Mouse (Mus musculus) midbrain, embryonic 10.5 days (tissue): Measurements from ENCODE around the gene Rtl6. TPM values are rescaled to one million over a fixed set of nuclear protein-coding genes. Genes with fewer than 3 reads are reported as not detected.

Experiments
- DNase-seq: peaks from one replicate; pipeline ENCODE4 v3.0.0-alpha.2; 2017; ENCODE audit warnings: low spot score
- H3K27ac ChIP-seq: fragments of 300-500 bp; sonication (generic); replicated peaks from 2 replicates; pipeline ENCODE4 v1.5.1; 2016; ENCODE audit warnings: mild to moderate bottlenecking
- H3K27me3 ChIP-seq: fragments of 300-500 bp; sonication (generic); 2 replicates; pipeline ENCODE4 v1.6.1; 2016; ENCODE audit warnings: low read depth, mild to moderate bottlenecking; ENCODE audit not compliant: poor library complexity, severe bottlenecking
- H3K36me3 ChIP-seq: fragments of 300-500 bp; sonication (generic); 2 replicates; pipeline ENCODE4 v1.6.1; 2016; ENCODE audit warnings: mild to moderate bottlenecking, moderate library complexity
- H3K4me1 ChIP-seq: fragments of 300-500 bp; sonication (generic); 2 replicates; pipeline ENCODE4 v1.6.1; 2016
- H3K4me3 ChIP-seq: fragments of 300-500 bp; sonication (generic); 2 replicates; pipeline ENCODE4 v1.5.1; 2016; ENCODE audit warnings: mild to moderate bottlenecking, moderate library complexity
- H3K9me3 ChIP-seq: fragments of 300-500 bp; sonication (generic); replicated peaks from 2 replicates; pipeline ENCODE4 v1.6.1; 2016; ENCODE audit warnings: mild to moderate bottlenecking
- WGBS: fragments of 180-500 bp; shearing (Covaris S2); methylation state at CpG from one replicate; pipeline ENCODE4 v1.1.7; 2016; 5-methylcytosine and 5-hydroxymethylcytosine counted together
- polyA plus RNA-seq: library from polyadenylated mRNA; unstranded; fragments of >200 nt; fragmentation: Nextera tagmentation; extraction: Ambion mirVana; gene quantifications from 2 replicates; pipeline ENCODE4 v1.2.1, GENCODE M21; 2016

Rtl6 gene
- polyA plus RNA-seq, 1 experiment from 2014 or later, result 27.4 TPM

DNA sequence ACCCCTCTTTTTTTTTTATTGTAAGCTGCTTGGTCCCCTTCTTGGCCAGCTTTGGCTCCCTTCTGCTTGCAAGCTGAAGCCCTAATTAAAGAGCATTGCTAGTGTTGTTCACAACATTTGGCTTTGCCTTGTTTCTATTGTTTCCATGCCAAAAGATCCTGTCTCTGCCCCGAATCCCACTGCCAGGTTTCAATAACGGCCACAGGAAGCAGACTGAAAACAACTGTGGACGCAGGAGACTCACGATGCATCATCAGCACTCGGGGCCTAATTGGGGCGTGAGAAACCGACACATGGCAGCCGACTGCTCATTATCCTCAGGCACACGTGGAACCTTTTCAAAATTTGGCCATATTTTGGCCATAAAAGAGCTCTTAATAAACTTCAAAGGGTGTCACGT is 26.1 kb downstream of the Rtl6 start:
- WGBS, result 75% methylated on average over 10 of the region's 10 CpGs

DNA sequence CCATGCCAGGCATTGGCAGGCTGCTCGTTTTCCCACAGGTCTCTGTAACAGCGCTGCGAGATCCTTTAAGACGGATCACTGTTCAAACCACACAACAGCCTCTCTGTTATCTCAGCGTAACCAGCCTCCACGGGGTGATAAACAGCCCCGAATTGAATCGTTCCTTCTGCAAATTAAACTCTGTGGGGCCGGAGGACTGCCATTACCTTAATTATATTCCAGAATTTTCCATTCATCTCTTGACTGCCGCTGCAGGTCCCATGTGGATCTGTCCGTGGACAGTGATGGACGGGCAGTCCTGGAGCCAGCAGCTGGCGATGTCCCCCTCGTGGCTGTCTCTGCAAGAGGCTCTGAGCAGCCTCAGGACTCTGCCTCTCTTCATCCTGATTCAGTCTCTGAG is 30.7 kb downstream of the Rtl6 start:
- Histone ChIP-seq H3K27me3 (peaks cover 23% of the 10 kb centered on the region), H3K9me3 (no peaks in the 10 kb centered on the region), H3K36me3 (no peaks in the 10 kb centered on the region), H3K4me1 (peaks cover 32% of the 10 kb centered on the region), H3K27ac (no peak overlapping the region), H3K4me3 (no peak overlapping the region)
- no peak for DNase-seq
- 84% methylated on average over 14 of the region's 14 CpGs for WGBS

More for the DNA sequence above, 26.1 kb downstream of the Rtl6 start:
- Histone ChIP-seq H3K4me1 (peaks cover 27% of the 10 kb centered on the region), H3K27me3 (peaks cover 7% of the 10 kb centered on the region), H3K36me3 (no peaks in the 10 kb centered on the region), H3K9me3 (peaks cover 16% of the 10 kb centered on the region; the same call in 1 of the 2 replicates), H3K27ac (no peak overlapping the region), H3K4me3 (no peak overlapping the region)
- DNase-seq, result no peak

DNA sequence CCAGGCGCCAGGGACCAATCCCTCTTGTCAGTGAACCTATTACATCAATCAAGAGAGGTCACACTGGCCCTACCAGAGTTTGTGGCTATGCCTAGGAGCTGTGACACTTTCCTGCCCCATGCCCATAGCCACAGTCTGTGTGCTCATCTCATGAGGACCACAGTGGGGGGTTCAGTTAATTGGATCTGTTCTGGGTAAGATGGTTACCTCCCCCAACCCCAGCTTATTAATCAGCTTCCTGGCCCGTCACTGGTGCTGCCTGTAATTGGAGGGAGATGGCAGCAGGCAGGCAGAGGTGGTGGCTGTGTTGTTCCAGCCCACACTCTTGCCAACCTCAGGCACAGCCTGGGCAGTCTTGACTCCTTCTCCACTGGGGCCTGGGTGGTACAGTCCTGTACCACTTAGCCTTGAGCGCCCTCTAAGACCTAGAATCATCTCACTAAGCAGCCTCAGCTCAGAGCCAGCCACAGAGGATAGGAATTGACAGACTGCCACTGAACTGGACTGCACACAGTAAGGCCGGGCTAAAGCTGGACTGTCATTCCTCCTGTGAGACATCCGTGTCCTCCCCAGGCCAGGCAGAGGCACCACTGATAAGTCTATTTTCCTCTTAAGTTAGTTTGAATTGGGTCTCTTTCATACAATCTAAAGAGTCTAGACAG is 32.3 kb downstream of the Rtl6 start:
- Histone ChIP-seq H3K36me3 (no peaks in the 10 kb centered on the region), H3K27ac (peak overlapping the region; percentile 46; the same call in 1 of the 2 replicates), H3K4me3 (no peak overlapping the region), H3K9me3 (no peaks in the 10 kb centered on the region), H3K27me3 (peaks cover 23% of the 10 kb centered on the region), H3K4me1 (peaks cover 37% of the 10 kb centered on the region)
- no peak for DNase-seq
- 64% methylated on average over 5 of the region's 5 CpGs for WGBS

- Histone ChIP-seq H3K27ac (no peak overlapping the region), H3K9me3 (no peaks in the 10 kb centered on the region), H3K4me3 (no peak overlapping the region), H3K36me3 (no peaks in the 10 kb centered on the region), H3K4me1 (peaks cover 29% of the 10 kb centered on the region), H3K27me3 (peaks cover 20% of the 10 kb centered on the region)
- 92% methylated on average over 8 of the region's 8 CpGs for WGBS
- DNase-seq, result no peak
Measured at GRCm38 (mm10) chr15:84522953-84523689, 34.5 kb downstream of the Rtl6 start.

DNA sequence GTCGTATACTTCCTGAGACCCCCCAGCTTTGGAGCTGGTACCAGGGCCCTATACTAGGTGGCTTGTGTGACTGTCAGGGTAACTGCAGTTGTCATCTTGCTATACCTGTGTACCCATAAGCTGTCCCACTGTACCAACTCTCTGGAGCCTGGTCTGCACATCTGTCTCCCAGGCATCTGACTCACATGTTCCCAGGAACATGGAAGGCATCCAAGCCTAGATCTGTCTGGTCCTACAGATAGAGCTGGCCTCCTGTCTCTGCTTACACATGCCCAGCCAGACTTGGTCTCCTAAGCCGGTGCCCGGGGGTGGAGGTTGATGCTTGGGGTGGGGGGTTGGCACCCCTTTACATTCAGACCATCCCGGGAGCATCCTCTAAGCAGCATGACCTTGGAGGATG is 36.1 kb downstream of the Rtl6 start:
- H3K27ac ChIP-seq, result no peak overlapping the region
- no peaks in the 10 kb centered on the region for H3K36me3 ChIP-seq
- WGBS, result 82% methylated on average over 4 of the region's 4 CpGs
- H3K4me3 ChIP-seq, result no peak overlapping the region
- H3K4me1 ChIP-seq, result peaks cover 28% of the 10 kb centered on the region
- no peak for DNase-seq
- H3K9me3 ChIP-seq, result no peaks in the 10 kb centered on the region
- H3K27me3 ChIP-seq, result peaks cover 22% of the 10 kb centered on the region

GRCm38 (mm10) chr15:84518540-84518939 is 39.1 kb downstream of the Rtl6 start:
- Histone ChIP-seq H3K27ac (peak overlapping the region; percentile 4; the same call in 1 of the 2 replicates), H3K9me3 (no peaks in the 10 kb centered on the region), H3K27me3 (peaks cover 24% of the 10 kb centered on the region), H3K4me1 (peaks cover 19% of the 10 kb centered on the region), H3K36me3 (no peaks in the 10 kb centered on the region), H3K4me3 (no peak overlapping the region)
- no peak for DNase-seq
- 72% methylated on average over 8 of the region's 8 CpGs for WGBS

DNA sequence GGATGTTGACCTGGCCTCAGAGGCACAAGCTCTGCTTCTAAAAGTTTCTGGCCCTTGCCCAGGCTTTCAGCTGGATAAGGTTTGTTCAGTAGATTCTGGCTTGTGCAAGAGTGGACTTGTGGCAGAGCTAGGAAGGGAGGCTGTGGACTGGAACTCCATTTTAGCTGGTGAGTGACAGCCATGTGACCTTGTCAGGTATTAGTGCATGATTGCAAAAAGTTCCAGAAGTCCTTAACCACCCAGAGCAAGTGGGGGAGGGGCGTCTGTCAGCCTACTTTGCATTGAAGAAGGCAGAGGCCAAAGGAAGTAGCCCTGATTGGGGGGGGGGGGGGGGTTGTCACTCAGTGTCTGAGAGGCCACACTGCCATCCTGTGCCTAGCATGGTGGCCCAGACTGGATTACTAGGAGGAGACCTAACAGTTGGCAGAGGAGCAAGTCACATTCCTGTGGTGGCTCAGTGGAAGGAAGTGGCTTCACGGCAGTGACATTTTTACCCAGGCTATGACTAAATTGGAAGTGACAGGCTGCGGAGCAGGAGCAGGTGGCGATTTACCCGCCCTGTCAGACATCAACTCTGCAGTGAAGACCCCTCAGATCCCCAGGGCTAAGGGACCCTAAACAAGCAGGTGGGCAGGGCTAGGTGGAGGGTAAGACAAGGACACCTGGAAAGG is 44.9 kb downstream of the Rtl6 start:
- no peaks in the 10 kb centered on the region for H3K36me3 ChIP-seq

DNA sequence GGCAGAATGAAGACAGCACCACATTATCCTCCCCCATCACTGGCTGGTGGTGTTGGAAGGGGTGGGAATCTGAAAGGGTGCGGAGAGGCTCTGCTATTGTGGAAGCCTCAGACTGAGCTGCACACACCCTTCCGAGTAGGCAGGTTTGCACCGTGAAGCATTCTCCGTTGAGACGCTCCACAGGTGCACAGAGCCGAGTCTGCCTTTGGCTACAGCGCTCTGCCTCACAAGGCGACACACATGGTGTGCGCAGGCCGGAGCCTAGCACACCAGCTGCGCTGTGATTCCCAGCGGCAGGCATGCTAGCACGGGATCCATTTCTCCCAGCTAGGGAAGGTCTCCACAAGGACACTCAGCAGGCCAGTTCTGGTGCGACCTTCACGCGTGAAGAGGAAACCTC is 47.6 kb downstream of the Rtl6 start:
- DNase-seq, result no peak
- Histone ChIP-seq H3K9me3 (peaks cover 6% of the 10 kb centered on the region; the same call in 1 of the 2 replicates), H3K4me3 (no peak overlapping the region), H3K27ac (peak overlapping the region; percentile 33; the same call in 1 of the 2 replicates), H3K4me1 (peaks cover 62% of the 10 kb centered on the region), H3K36me3 (no peaks in the 10 kb centered on the region), H3K27me3 (peaks cover 18% of the 10 kb centered on the region)
- WGBS, result 71% methylated on average over 16 of the region's 16 CpGs

More for the DNA sequence above, 44.9 kb downstream of the Rtl6 start:
- H3K9me3 ChIP-seq, result peaks cover 6% of the 10 kb centered on the region; the same call in 1 of the 2 replicates
- H3K27ac ChIP-seq, result peak overlapping the region; percentile 38; the same call in 1 of the 2 replicates
- H3K27me3 ChIP-seq, result peaks cover 31% of the 10 kb centered on the region
- no peak for DNase-seq
- H3K4me1 ChIP-seq, result peaks cover 55% of the 10 kb centered on the region
- no peak overlapping the region for H3K4me3 ChIP-seq
- 52% methylated on average over 5 of the region's 5 CpGs for WGBS

DNA sequence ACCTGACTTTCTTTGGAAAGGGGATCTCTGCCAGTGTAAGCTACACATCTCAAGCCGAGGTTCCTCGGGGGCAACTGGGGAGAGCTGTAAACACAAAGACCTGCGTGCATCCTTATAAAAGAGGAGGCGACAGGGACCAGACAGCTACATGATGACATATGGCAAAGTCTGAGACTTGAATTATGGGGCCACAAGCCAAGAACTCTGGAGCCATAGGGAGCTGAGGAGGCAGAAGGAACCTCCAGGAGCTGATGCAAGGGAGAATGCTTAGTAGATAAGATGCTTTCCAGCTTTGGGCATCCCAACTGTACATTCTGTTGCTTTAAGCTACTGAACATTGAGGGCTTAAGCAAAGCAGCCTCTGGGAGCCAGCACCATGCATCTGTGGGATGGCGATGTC is 48.5 kb downstream of the Rtl6 start:
- Histone ChIP-seq H3K27ac (0 out of 2 replicates have a peak overlapping the region, but pooled peaks have one; percentile 33), H3K36me3 (no peaks in the 10 kb centered on the region), H3K4me3 (no peak overlapping the region), H3K9me3 (peaks cover 6% of the 10 kb centered on the region; the same call in 1 of the 2 replicates), H3K27me3 (peaks cover 19% of the 10 kb centered on the region), H3K4me1 (peaks cover 68% of the 10 kb centered on the region)
- no peak for DNase-seq
- 72% methylated on average over 5 of the region's 5 CpGs for WGBS

DNA sequence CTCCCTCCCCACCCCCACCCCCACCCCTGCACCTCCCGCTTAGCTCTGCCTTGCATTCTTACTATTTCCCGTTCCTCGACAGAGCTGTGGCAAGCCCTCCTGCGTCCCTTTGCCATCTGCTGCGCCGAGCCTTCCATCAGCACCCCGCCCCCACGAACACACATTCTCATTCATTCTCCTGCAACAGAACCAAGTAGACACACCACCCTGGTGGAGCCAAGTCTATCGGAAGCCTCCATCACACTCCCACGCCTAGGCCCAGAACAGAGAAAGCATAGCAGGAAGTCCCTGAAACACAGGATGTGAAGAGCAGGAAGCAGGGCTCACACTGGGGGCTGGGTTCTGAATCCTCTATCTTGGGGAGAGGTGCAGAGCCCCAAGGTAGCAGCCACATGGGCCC is 51.6 kb downstream of the Rtl6 start:
- 83% methylated on average over 10 of the region's 10 CpGs for WGBS
- Histone ChIP-seq H3K9me3 (no peaks in the 10 kb centered on the region), H3K27me3 (peaks cover 24% of the 10 kb centered on the region), H3K27ac (no peak overlapping the region), H3K36me3 (no peaks in the 10 kb centered on the region), H3K4me1 (peaks cover 46% of the 10 kb centered on the region), H3K4me3 (no peak overlapping the region)
- DNase-seq, result no peak

- Histone ChIP-seq H3K4me1 (peaks cover 38% of the 10 kb centered on the region), H3K4me3 (no peak overlapping the region), H3K27ac (no peak overlapping the region), H3K9me3 (no peaks in the 10 kb centered on the region), H3K27me3 (peaks cover 14% of the 10 kb centered on the region), H3K36me3 (no peaks in the 10 kb centered on the region)
- 64% methylated on average over 7 of the region's 7 CpGs for WGBS
- DNase-seq, result no peak
Measured at GRCm38 (mm10) chr15:84504895-84505294, 52.7 kb downstream of the Rtl6 start.
